Mouse (Mus musculus) small intestine, adult 2 months (tissue): Measurements from ENCODE around the gene Foxp1. TPM values are rescaled to one million over a fixed set of nuclear protein-coding genes. Genes with fewer than 3 reads are reported as not detected.

ENCODE experiments used
- H3K27ac ChIP-seq: fragments of 200-500 bp; 2 replicates; pipeline ENCODE4 v1.5.1; 2012; ENCODE audit warnings: low read depth, low read length, control low read depth, inconsistent platforms; ENCODE audit not compliant: insufficient read depth
- H3K27me3 ChIP-seq: fragments of 200-500 bp; 2 replicates; pipeline ENCODE4 v1.6.1; 2012; ENCODE audit warnings: mild to moderate bottlenecking, moderate library complexity, low read length, inconsistent platforms; ENCODE audit not compliant: control insufficient read depth, insufficient read depth
- H3K36me3 ChIP-seq: fragments of 200-500 bp; 2 replicates; pipeline ENCODE4 v1.6.1; 2012; ENCODE audit warnings: mild to moderate bottlenecking, low read length, control low read depth, inconsistent platforms; ENCODE audit not compliant: control insufficient read depth, insufficient read depth
- H3K4me1 ChIP-seq: fragments of 200-500 bp; 2 replicates; pipeline ENCODE4 v1.6.1; 2012; ENCODE audit warnings: low read length, inconsistent platforms, mixed read lengths; ENCODE audit not compliant: control insufficient read depth, insufficient read depth, insufficient read length
- H3K4me3 ChIP-seq: fragments of 200-500 bp; 2 replicates; pipeline ENCODE4 v1.5.1; 2012; ENCODE audit warnings: low read depth, mild to moderate bottlenecking, control low read depth, inconsistent platforms, low read length, moderate library complexity
- CTCF ChIP-seq: fragments of 200-500 bp; IDR thresholded peaks from 2 replicates; pipeline ENCODE4 v1.5.1; 2012; ENCODE audit warnings: low read depth, mild to moderate bottlenecking, control low read depth, inconsistent platforms, low read length, moderate library complexity, mixed read lengths; ENCODE audit not compliant: insufficient replicate concordance, insufficient read length; ENCODE audit errors: extremely low read depth
- POLR2A ChIP-seq: fragments of 200-500 bp; IDR thresholded peaks from 2 replicates; pipeline ENCODE4 v1.6.1; 2012; ENCODE audit warnings: low read depth, mild to moderate bottlenecking, control low read depth, inconsistent platforms, low read length, moderate library complexity
- WGBS: fragments of 180-500 bp; shearing (Covaris S2); methylation state at CpG from one replicate; pipeline ENCODE4 v1.1.7; 2018; 5-methylcytosine and 5-hydroxymethylcytosine counted together
- polyA plus RNA-seq: library from polyadenylated mRNA; depleted of rRNA; stranded (reverse); fragments of >200 nt; gene quantifications from 2 replicates; pipeline ENCODE4 v1.2.3, GENCODE M21; 2012

The Foxp1 gene
- polyA plus RNA-seq, 1 experiment: 52.2 TPM

GRCm38 (mm10) chr6:99171281-99171825, 351.2 kb downstream of the Foxp1 start:
- 37% methylated on average over 6 of the region's 6 CpGs for WGBS
- TF ChIP-seq CTCF (no peak), POLR2A (no peak)
- Histone ChIP-seq H3K36me3 (no peaks in the 10 kb centered on the region), H3K27ac (peak overlapping the region; percentile 51), H3K4me3 (no peak overlapping the region), H3K27me3 (no peaks in the 10 kb centered on the region), H3K4me1 (peaks cover 16% of the 10 kb centered on the region; the same call in 1 of the 2 replicates)

GRCm38 (mm10) chr6:99168727-99169126, 353.8 kb downstream of the Foxp1 start:
- TF ChIP-seq CTCF (no peak), POLR2A (no peak)
- Histone ChIP-seq H3K36me3 (no peaks in the 10 kb centered on the region), H3K4me3 (no peak overlapping the region), H3K27ac (peak overlapping the region; percentile 32; the same call in 1 of the 2 replicates), H3K4me1 (peaks cover 13% of the 10 kb centered on the region; the same call in 1 of the 2 replicates), H3K27me3 (no peaks in the 10 kb centered on the region)
- WGBS: 33% methylated on average over 2 of the region's 2 CpGs

DNA sequence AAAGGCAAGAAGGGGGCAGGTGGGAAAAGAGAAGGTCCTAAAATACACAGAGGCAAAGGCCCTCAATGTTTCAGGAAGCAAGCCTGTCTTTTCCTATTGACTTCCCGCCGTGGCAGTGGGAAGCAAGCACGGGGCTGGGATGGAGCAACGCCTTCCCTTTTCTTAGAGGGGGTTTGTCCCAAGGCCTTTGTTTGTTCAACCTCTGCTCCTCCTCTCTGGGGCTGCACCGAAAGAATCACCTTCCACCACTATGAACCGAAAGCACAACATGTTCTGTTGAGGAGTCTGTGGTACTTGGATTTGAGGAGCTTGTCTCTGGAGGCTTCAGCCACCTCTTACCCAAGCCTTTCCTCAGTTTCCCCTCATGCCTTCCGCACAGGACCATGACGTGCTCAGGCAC, 355.5 kb downstream of the Foxp1 start:
- Histone ChIP-seq H3K4me1 (peaks cover 8% of the 10 kb centered on the region; the same call in 1 of the 2 replicates), H3K27me3 (no peaks in the 10 kb centered on the region), H3K36me3 (no peaks in the 10 kb centered on the region), H3K27ac (no peak overlapping the region), H3K4me3 (no peak overlapping the region)
- TF ChIP-seq CTCF: no peak
- TF ChIP-seq POLR2A: no peak
- 57% methylated on average over 8 of the region's 8 CpGs for WGBS

DNA sequence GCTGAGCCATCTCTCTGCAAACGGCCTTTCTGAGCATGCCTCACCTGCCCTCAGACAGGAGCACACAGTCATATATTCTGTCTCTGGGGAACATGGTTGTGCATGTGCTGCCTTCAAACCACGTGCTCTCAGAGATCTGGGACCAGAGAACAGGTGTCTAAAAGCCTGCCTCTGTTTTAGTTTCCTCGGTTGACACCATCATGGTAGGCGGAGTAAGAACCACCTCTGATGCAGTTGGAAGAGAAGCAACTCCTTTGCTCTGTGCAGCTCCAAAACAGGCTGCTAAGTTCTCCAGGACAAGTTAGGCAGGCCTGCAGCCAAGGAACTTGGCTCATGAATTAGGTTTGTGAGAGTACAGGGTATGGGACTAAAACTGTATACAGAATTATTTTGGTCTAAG, 356.4 kb downstream of the Foxp1 start:
- 71% methylated on average over 4 of the region's 4 CpGs for WGBS
- H3K4me3 ChIP-seq: no peak overlapping the region
- peaks cover 8% of the 10 kb centered on the region; the same call in 1 of the 2 replicates for H3K4me1 ChIP-seq
- no peaks in the 10 kb centered on the region for H3K27me3 ChIP-seq
- TF ChIP-seq CTCF (no peak), POLR2A (no peak)
- no peaks in the 10 kb centered on the region for H3K36me3 ChIP-seq
- H3K27ac ChIP-seq: no peak overlapping the region

GRCm38 (mm10) chr6:99164760-99165159, 357.8 kb downstream of the Foxp1 start:
- no peak for TF ChIP-seq CTCF
- no peak for TF ChIP-seq POLR2A
- Histone ChIP-seq H3K27me3 (no peaks in the 10 kb centered on the region), H3K4me1 (peaks cover 8% of the 10 kb centered on the region; the same call in 1 of the 2 replicates), H3K27ac (no peak overlapping the region), H3K36me3 (0 out of 2 replicates have a peak, but pooled peaks cover 2% of the 10 kb centered on the region), H3K4me3 (no peak overlapping the region)
- WGBS: 81% methylated on average over 6 of the region's 6 CpGs

- H3K27ac ChIP-seq: no peak overlapping the region
- 0 out of 2 replicates have a peak, but pooled peaks cover 2% of the 10 kb centered on the region for H3K36me3 ChIP-seq
- no peaks in the 10 kb centered on the region for H3K4me1 ChIP-seq
- TF ChIP-seq POLR2A (no peak), CTCF (no peak)
- H3K27me3 ChIP-seq: no peaks in the 10 kb centered on the region
- WGBS: 95% methylated on average over 15 of the region's 15 CpGs
- no peak overlapping the region for H3K4me3 ChIP-seq
These were observed 359.8 kb downstream of the Foxp1 start for GRCm38 (mm10) chr6:99162716-99163115.

- Histone ChIP-seq H3K4me1 (no peaks in the 10 kb centered on the region), H3K27me3 (no peaks in the 10 kb centered on the region), H3K36me3 (0 out of 2 replicates have a peak, but pooled peaks cover 2% of the 10 kb centered on the region), H3K27ac (no peak overlapping the region), H3K4me3 (no peak overlapping the region)
- WGBS: 84% methylated on average over 9 of the region's 9 CpGs
- TF ChIP-seq POLR2A (no peak), CTCF (no peak)
These were observed 362.2 kb downstream of the Foxp1 start for GRCm38 (mm10) chr6:99160348-99160693.
